Mouse (Mus musculus): ENCODE measurements around the gene Dlg1. TPM values are rescaled to one million over a fixed set of nuclear protein-coding genes. Genes with fewer than 3 reads are reported as not detected.

Gene Dlg1
- total RNA-seq, 4 experiments from 2014 or later, result 79.4 to 105 (median 85.4) TPM

DNA sequence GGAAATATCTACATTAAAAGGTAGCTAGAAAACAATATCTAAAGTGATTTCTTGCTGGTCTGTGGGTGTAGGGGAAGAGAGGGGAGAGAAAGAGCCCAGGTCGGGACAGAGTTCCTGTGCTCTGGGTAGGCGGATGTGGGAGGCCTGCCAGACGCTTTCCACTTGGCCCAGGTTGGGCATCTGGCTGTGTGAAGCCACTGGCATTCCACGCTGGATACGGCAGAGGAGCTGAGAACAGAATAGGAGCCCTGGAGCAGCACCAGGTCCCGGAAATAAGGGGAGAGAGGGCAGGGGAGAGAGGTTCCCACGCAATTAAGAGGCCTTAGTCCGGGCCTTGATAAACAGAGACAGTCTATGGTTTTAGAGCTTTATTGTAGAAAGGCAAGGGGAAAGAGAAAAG is 77.0 kb downstream of the Dlg1 start:
- DNase-seq, result no peak

GRCm38 (mm10) chr16:31740704-31741103 is 77.5 kb downstream of the Dlg1 start:
- DNase-seq, result no peak

DNA sequence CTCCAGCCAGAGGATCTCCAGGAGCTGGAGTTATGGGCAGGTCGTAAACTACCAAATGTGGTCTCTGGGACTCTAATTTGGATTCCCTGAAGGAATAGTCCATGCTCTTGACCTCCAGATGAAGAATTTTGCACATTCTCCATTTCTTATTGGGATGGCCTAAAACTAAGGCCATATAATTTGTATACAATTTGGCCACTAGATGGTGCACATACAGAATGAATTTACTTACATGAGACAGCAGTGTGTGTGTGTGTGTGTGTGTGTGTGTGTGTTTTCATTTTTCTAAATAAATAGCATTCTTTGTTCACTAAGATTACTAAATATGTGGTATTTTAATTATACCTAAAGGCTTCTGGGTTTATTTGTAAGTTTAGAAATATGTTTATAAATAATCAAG is 87.3 kb downstream of the Dlg1 start:
- no peak for DNase-seq

DNA sequence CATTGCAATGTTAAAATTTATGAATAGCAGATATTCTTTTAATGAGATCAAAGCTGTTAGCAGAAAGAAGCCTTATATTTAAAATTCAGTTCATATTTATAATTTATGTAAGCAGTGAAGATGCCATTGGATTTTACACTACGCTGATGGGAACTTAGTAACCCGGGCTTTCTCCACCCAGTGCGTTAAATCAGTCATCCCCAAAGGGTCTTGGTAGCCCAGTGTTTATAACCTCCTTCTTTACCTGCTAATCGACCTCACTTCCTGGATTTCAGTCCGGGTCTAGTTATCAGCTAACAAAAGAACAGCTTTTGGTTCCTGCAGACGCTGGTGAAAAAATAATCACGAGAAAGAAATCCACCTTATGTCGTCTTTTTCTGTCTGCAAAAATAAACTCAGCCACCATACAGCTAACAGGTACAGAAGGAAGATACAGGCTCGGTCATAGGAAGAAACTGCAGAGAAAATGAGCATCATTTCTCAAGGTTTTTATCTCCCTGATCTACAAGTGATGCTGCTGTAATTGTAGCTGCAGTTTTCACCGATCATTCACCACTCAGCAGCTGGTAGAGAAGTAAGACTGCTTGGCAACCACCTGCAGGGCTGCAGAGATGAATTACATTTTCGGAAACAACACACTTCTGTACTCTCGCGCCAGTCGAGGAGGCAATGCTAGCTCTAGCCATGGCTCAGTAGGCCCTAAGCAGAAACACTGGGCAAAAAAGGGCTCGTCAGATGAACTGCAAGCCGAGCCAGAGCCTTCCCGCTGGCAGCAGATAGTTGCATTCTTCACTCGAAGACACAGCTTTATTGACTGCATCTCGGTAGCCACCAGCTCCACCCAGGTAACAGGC is 91.2 kb downstream of the Dlg1 start:
- DNase-seq, result no peak

DNA sequence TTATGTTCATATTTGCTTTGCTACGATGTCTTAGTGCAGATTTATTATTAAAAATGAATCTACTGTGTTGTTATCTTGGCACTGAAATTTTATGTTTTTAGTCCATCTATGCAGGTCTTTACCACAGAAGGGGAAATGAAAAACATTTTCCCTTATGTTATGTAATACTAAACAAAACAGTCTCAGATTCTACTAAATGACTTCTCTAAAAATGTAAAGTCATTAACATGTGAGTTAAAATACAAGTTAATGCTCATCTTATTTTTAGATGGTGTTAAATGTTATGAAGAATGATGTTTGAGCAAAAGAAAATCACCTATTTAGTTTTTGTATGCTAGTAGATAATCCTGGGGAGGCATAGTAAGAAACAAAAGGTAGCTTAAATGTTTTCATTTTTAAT is 91.8 kb downstream of the Dlg1 start:
- no peak for DNase-seq

DNA sequence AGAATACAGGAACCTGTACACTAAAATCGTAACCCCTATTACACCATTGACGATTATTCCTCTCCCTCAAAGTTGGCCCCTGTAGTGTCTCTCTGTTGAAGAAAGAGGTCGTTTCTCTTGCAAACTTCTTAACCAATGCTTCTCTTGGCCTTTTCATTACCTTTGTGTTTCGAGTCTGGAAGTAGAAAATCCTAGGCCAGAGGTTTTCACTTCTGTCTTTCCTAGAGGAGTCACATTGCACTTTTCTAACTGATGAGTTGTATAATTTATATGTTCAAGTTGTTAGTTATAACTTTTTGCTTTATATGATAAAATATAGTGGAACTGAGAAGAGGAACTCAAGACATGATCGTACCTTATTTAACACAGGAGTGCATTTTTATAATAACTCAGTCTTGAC is 93.2 kb downstream of the Dlg1 start:
- no peak for DNase-seq

DNA sequence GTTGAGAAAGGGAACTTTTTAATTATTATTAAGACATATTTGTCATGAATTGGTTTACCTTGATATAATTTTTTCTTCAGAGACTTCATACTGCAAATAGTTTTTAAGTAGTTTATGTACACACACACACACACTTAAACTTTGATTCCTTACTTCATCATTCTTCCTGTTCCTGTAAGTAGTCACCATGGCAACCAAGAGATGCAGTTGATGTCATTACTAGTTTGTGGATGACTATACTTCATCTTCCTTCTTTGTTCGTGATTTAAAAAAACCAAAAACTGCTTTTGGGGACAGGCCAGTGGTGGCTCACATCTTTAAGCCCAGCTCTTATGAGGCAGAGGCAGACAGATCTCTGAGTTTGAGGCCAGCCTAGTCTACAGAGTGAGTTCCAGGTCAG is 94.4 kb downstream of the Dlg1 start:
- DNase-seq, result no peak

- no peak for DNase-seq
Observed at GRCm38 (mm10) chr16:31759416-31759815, 96.2 kb downstream of the Dlg1 start.

DNA sequence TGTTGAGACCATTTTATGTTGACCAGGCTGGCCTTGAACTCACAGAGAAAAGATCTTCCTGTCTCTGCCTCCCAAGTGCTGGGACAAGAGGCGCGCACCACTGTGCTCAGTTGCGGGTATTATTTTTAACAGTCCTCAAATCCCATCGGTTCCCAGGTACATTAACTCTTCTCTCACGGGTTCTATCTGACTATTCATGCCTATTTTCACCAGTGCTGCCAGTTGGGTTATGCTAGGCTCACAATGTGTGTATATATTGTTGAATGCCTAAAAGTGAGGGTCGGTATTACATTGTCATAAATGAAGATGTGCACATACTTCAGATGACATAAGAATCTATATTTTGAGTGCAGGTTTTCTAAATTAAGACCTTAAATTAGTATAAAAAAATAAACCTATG is 103.1 kb downstream of the Dlg1 start:
- DNase-seq, result no peak

GRCm38 (mm10) chr16:31766715-31767114 is 103.5 kb downstream of the Dlg1 start:
- no peak for DNase-seq

GRCm38 (mm10) chr16:31775924-31776323 is 112.7 kb downstream of the Dlg1 start:
- DNase-seq, result no peak

DNA sequence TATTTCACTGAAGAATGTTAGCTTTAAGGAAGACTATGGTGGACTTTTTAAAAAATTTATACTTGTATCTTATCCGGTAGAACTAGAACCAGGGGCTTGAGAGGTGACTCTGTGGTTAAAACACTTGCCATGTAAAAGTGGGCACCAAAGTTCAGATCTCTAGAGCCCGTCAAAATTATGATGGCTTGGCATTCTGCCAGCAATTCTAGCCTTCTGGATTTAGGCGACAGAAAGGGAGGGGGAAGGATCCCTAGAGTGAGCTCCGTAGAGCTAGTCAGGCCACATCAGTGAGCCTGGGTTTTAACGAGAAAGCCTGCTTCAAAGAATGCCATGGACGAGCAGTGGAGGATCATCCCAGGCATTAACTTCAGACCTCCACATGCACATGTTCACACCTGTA is 117.8 kb downstream of the Dlg1 start:
- DNase-seq, result no peak

DNA sequence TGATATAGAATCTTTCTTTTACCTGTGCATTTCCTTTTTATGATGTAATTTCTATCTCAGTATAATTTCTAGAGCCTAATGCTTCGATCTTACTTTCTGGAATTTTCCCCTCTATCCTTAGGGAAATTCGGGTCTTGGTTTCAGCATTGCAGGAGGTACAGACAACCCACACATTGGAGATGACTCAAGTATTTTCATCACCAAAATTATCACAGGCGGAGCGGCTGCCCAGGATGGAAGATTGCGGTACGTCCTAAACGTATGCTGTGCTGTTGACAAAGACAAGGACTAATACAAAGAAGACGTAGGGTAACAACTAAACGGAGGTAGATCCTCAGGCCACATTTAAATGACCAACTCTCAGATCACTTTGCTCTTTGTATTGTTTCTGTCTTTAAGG is 126.8 kb downstream of the Dlg1 start:
- no peak for DNase-seq

DNA sequence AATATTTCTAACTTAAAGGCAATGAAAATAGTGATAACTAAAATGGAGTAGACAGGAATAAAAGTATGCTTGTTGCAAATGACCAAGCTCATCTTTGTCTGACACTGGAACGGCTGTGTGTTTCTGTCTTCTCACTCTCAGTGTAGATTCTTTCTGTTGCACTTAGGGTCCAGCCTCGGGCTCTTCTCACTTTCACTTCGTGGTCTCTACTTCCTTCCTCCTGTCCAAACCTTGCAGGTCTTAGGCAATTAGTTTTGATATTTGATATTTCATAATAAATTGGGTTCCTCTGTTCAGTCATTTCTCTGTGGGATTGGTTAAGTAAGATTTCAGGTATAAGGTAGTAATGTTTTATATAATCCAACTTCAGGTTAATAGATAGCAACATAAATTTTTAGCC is 140.4 kb downstream of the Dlg1 start:
- no peak for DNase-seq

DNA sequence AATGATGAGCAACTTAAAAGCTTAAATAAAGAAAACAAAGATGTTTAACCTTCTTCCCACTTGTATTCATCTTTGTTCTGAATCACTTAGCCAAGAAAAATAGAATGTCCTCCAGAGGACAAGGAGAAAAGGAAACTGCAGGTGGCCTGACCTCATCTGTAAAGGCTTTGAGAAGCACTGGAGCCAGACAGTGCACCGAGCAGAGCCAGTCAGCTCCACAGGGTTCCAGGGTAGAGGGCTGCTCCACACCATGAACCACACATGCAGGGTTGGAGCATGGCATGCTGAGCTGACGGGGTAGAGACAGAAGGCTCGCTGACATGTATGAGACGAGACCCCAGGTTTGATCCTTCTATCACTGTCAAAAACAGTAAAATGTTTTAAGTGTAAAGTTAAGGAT is 162.8 kb downstream of the Dlg1 start:
- no peak for DNase-seq

DNA sequence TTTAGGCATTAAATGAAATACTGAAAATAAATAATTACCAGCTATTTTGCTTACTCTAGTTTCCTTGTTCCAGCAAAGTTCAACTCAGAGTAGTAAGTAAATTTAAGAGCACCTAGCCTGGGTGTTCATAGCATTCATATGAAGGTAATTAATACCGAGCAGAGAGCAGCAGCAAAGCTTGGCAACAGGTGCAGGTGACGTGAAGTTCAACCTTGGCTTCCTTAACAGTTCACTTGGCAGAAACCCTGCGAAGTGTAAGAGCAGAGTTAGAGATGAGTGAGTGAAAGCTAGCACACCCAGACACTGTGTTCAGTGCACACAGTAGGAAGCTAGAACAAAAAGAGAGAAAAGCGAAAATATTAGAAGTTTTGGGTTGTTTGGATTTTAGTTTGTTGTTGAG is 167.5 kb downstream of the Dlg1 start:
- DNase-seq, result no peak

DNA sequence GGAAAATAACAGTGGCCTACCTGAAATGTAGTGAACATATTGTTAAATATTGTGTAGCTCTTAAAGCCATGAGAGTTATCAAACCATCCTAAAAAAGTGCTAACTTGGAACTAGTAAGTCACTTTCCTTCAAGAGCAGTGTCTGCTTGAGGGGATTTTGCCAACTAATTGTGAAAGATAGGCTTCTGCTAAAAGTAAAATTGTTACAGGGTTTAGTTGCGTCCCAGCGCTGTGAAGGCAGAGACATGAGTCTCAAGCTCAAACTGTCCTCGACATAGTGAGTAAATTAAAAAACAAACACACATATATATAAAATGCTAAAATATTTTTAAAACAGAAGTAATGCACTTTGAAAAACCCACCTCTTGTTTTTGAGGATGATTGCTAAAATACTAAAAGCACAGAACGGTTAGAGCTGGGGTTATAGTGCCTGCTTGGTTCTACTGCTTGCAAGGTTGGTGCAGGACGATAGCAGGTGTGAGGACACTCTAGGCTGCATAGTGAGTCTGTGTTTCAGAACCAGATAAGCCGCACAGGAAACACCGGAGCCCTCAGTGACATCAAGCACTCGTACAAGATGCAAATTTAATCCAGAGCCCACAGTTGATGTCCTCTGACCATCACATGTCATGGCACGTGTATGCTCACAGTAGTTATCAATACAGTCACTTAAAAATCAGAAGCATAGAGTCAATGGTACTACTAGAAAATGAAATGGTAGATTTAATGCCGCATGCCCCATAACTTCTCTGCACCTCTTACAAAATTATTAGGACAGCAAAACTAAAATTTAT is 169.6 kb downstream of the Dlg1 start:
- DNase-seq, result no peak

GRCm38 (mm10) chr16:31834011-31834584 is 170.9 kb downstream of the Dlg1 start:
- no peak for DNase-seq

DNA sequence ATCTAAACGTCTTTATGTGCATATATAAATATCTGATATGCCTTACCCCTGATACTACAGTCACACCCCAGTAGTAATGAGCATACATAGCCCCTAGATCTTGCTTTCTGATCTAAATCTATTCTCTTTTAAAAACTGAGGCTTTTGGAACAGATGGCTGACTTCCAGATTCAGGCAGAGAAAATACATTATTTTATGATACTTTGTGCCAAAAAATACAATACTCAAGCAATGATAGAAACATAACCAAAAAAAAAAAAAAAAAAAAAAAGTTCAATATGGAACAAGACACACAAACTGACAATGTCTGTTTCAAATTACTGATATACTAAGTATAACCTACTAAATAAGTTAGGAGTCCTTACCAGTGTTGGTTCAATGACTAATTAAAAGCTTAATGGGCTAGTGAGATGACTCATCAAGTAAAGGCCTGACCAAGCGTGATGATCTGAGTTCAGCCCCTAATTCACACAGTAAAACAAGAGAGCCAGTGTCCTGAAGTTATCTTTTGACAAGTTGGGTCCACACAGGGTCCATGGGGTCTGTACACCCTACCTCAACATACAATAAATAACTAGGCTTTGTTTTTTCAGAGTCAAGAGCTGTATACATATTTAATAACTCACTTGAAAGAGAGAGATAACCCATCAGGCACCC is 171.5 kb downstream of the Dlg1 start:
- no peak for DNase-seq

- no peak for DNase-seq
Observed at GRCm38 (mm10) chr16:31837362-31837761, 174.1 kb downstream of the Dlg1 start.

GRCm38 (mm10) chr16:31844246-31844645 is 181.0 kb downstream of the Dlg1 start:
- no peak for DNase-seq

- DNase-seq, result no peak
Observed at GRCm38 (mm10) chr16:31846763-31847162, 183.5 kb downstream of the Dlg1 start.

DNA sequence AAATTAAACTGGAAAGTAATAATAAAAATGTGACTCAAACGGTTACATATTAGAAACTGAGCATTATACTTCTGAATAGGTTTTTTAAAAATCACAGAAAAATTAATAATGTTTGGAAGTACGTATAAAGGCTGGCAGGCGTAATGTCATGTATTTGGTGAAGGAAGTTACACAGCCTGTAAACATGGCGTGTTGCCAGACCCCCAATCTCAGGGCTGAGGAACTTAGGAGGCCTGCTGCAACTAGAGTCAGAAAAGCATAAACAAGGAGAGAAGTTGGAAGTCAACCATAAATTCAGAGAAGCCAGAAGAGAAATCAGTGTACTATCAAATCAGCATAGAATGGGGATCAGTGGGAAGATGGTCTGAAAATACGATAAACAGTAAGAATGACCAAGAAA is 200.7 kb downstream of the Dlg1 start:
- DNase-seq, result no peak

Data from adrenal gland, adult 8-10 months (tissue).